Mouse (Mus musculus): Measurements from ENCODE around the gene Cpt1c.

The Cpt1c gene

GRCm38 (mm10) chr7:44960512-44960910, 14.1 kb downstream of the Cpt1c start:
- DNase-seq: no peak

- no peak for DNase-seq
Measured at GRCm38 (mm10) chr7:44959874-44960511, 14.7 kb downstream of the Cpt1c start.

GRCm38 (mm10) chr7:44959281-44959680, 15.4 kb downstream of the Cpt1c start:
- no peak for DNase-seq

- peak in 1 of 2 experiments; percentile 22 for DNase-seq
Measured at GRCm38 (mm10) chr7:44958208-44958607, 16.4 kb downstream of the Cpt1c start.

GRCm38 (mm10) chr7:44957183-44957835, 17.3 kb downstream of the Cpt1c start:
- DNase-seq: no peak

GRCm38 (mm10) chr7:44956266-44956665, 18.4 kb downstream of the Cpt1c start:
- DNase-seq: no peak

GRCm38 (mm10) chr7:44955628-44956027, 19.0 kb downstream of the Cpt1c start:
- DNase-seq: no peak

- no peak for DNase-seq
Measured at GRCm38 (mm10) chr7:44954091-44954885, 20.4 kb downstream of the Cpt1c start.

GRCm38 (mm10) chr7:44953561-44953960, 21.1 kb downstream of the Cpt1c start:
- no peak for DNase-seq

GRCm38 (mm10) chr7:44952611-44953306, 21.9 kb downstream of the Cpt1c start:
- peak; percentile 37 to 56 for DNase-seq

- DNase-seq: no peak
Measured at GRCm38 (mm10) chr7:44951960-44952359, 22.7 kb downstream of the Cpt1c start.

GRCm38 (mm10) chr7:44949922-44950321, 24.7 kb downstream of the Cpt1c start:
- no peak for DNase-seq

- DNase-seq: no peak
Measured at GRCm38 (mm10) chr7:44942904-44943303, 31.7 kb downstream of the Cpt1c start, which contains the start of gene Tsks. Gene Tsks (plus strand): TSS chr7:44943204.

GRCm38 (mm10) chr7:44938680-44939079, 36.0 kb downstream of the Cpt1c start:
- no peak for DNase-seq

- DNase-seq: peak; percentile 99 to 100
Measured at GRCm38 (mm10) chr7:44929204-44930151, 45.2 kb downstream of the Cpt1c start, which contains the start of gene Ap2a1. Gene Ap2a1 (minus strand): TSS chr7:44929496.

- DNase-seq: no peak
Measured at GRCm38 (mm10) chr7:44928570-44928969, 46.1 kb downstream of the Cpt1c start.

GRCm38 (mm10) chr7:44925468-44925867, 49.2 kb downstream of the Cpt1c start:
- no peak for DNase-seq

GRCm38 (mm10) chr7:44922530-44922929, 52.1 kb downstream of the Cpt1c start:
- DNase-seq: no peak

GRCm38 (mm10) chr7:44919127-44919526, 55.5 kb downstream of the Cpt1c start:
- DNase-seq: no peak

- DNase-seq: no peak
Measured at GRCm38 (mm10) chr7:44918219-44918618, 56.4 kb downstream of the Cpt1c start.

GRCm38 (mm10) chr7:44916881-44917280, 57.8 kb downstream of the Cpt1c start:
- DNase-seq: no peak

- DNase-seq: no peak
Measured at GRCm38 (mm10) chr7:44916191-44916590, 58.5 kb downstream of the Cpt1c start.

Data from thymus, postnatal 36 days (tissue).